Mouse (Mus musculus): ENCODE results near the gene Ndufa4l2. TPM values are rescaled to one million over a fixed set of nuclear protein-coding genes. Genes with fewer than 3 reads are reported as not detected.

Gene Ndufa4l2
- polyA plus RNA-seq, 2 experiments: 2.1 to 5.8 TPM

GRCm38 (mm10) chr10:127526681-127527080 lies 11.9 kb downstream of the Ndufa4l2 start:
- under 1% methylated on average over 26 of the region's 26 CpGs for WGBS (ENCODE audit: insufficient replicate concordance)
- ATAC-seq (ENCODE audit: insufficient read depth) (no peak), DNase-seq (ENCODE audit: low read depth in 3 of 3, low spot score in 3 of 3) (no peak)

GRCm38 (mm10) chr10:127527481-127527880 lies 12.7 kb downstream of the Ndufa4l2 start:
- WGBS (ENCODE audit: insufficient replicate concordance): 7% methylated on average over 17 of the region's 17 CpGs
- H3K36me3 ChIP-seq (replicated peaks; ENCODE audit: control insufficient read depth, insufficient read depth, low read depth): no peaks in the 10 kb centered on the region
- H3K4me3 ChIP-seq (ENCODE audit: insufficient read depth in 1 of 2, low read depth in 2 of 2, low read length in 2 of 2): no peak overlapping the region
- no peak for ATAC-seq (ENCODE audit: insufficient read depth)
- TF ChIP-seq EP300 (IDR thresholded peaks at IDR 0.05; ENCODE audit: low read depth) (no peak), CTCF (IDR thresholded peaks at IDR 0.05; ENCODE audit: low read depth) (no peak)
- DNase-seq (ENCODE audit: low read depth in 3 of 3, low spot score in 3 of 3): no peak
- H3K4me2 ChIP-seq (ENCODE audit: low read depth): no peak overlapping the region
- no peak overlapping the region for H3K27ac ChIP-seq
- no peaks in the 10 kb centered on the region for H3K9me3 ChIP-seq (ENCODE audit: control insufficient read depth, low read length)
- peaks cover 0 to 2% of the 10 kb centered on the region in 2 experiments; a peak in 2 of 4 replicates for H3K4me1 ChIP-seq (replicated peaks; ENCODE audit: control insufficient read depth in 2 of 2, insufficient read depth in 2 of 2, low read length in 1 of 2)
- H3K27me3 ChIP-seq (ENCODE audit: control insufficient read depth, insufficient read depth, low read length): peaks cover 88% of the 10 kb centered on the region
- H3K9ac ChIP-seq (replicated peaks): no peak overlapping the region

More at GRCm38 (mm10) chr10:127526681-127527080, 11.9 kb downstream of the Ndufa4l2 start:
- H3K4me2 ChIP-seq (ENCODE audit: low read depth): peak overlapping the region; percentile 11
- H3K9me3 ChIP-seq (ENCODE audit: control insufficient read depth, low read length): no peaks in the 10 kb centered on the region
- TF ChIP-seq EP300 (IDR thresholded peaks at IDR 0.05; ENCODE audit: low read depth) (no peak), CTCF (IDR thresholded peaks at IDR 0.05; ENCODE audit: low read depth) (peak; percentile 53)
- no peak overlapping the region for H3K9ac ChIP-seq (replicated peaks)
- peaks cover 0 to 3% of the 10 kb centered on the region in 2 experiments; a peak in 2 of 4 replicates for H3K4me1 ChIP-seq (replicated peaks; ENCODE audit: control insufficient read depth in 2 of 2, insufficient read depth in 2 of 2, low read length in 1 of 2)
- H3K4me3 ChIP-seq (ENCODE audit: insufficient read depth in 1 of 2, low read depth in 2 of 2, low read length in 2 of 2): peak overlapping the region in 1 of 2 experiments; percentile 16; a peak in 1 of 4 replicates
- H3K27ac ChIP-seq: no peak overlapping the region
- no peaks in the 10 kb centered on the region for H3K36me3 ChIP-seq (replicated peaks; ENCODE audit: control insufficient read depth, insufficient read depth, low read depth)
- peaks cover 80% of the 10 kb centered on the region for H3K27me3 ChIP-seq (ENCODE audit: control insufficient read depth, insufficient read depth, low read length)

GRCm38 (mm10) chr10:127530945-127531344 lies 16.2 kb downstream of the Ndufa4l2 start:
- WGBS (ENCODE audit: insufficient replicate concordance): 2% methylated on average over 22 of the region's 25 CpGs
- H3K27me3 ChIP-seq (ENCODE audit: control insufficient read depth, insufficient read depth, low read length): peaks cover 100% of the 10 kb centered on the region

GRCm38 (mm10) chr10:127531548-127531947 lies 16.8 kb downstream of the Ndufa4l2 start:
- Histone ChIP-seq H3K4me1 (replicated peaks; ENCODE audit: control insufficient read depth in 2 of 2, insufficient read depth in 2 of 2, low read length in 1 of 2) (no peaks in the 10 kb centered on the region), H3K4me3 (ENCODE audit: insufficient read depth in 1 of 2, low read depth in 2 of 2, low read length in 2 of 2) (no peak overlapping the region), H3K9me3 (ENCODE audit: control insufficient read depth, low read length) (no peaks in the 10 kb centered on the region), H3K4me2 (ENCODE audit: low read depth) (no peak overlapping the region), H3K27ac (no peak overlapping the region), H3K9ac (replicated peaks) (no peak overlapping the region), H3K27me3 (ENCODE audit: control insufficient read depth, insufficient read depth, low read length) (peaks cover 100% of the 10 kb centered on the region), H3K36me3 (replicated peaks; ENCODE audit: control insufficient read depth, insufficient read depth, low read depth) (no peaks in the 10 kb centered on the region)
- DNase-seq (ENCODE audit: low read depth in 3 of 3, low spot score in 3 of 3): no peak
- ATAC-seq (ENCODE audit: insufficient read depth): no peak
- 2% methylated on average over 4 of the region's 4 CpGs for WGBS (ENCODE audit: insufficient replicate concordance)
- TF ChIP-seq CTCF (IDR thresholded peaks at IDR 0.05; ENCODE audit: low read depth) (no peak), EP300 (IDR thresholded peaks at IDR 0.05; ENCODE audit: low read depth) (no peak)

More at GRCm38 (mm10) chr10:127530945-127531344, 16.2 kb downstream of the Ndufa4l2 start:
- DNase-seq (ENCODE audit: low read depth in 3 of 3, low spot score in 3 of 3): no peak
- Histone ChIP-seq H3K27ac (no peak overlapping the region), H3K9ac (replicated peaks) (no peak overlapping the region), H3K4me3 (ENCODE audit: insufficient read depth in 1 of 2, low read depth in 2 of 2, low read length in 2 of 2) (no peak overlapping the region), H3K4me2 (ENCODE audit: low read depth) (no peak overlapping the region), H3K36me3 (replicated peaks; ENCODE audit: control insufficient read depth, insufficient read depth, low read depth) (no peaks in the 10 kb centered on the region), H3K4me1 (replicated peaks; ENCODE audit: control insufficient read depth in 2 of 2, insufficient read depth in 2 of 2, low read length in 1 of 2) (no peaks in the 10 kb centered on the region), H3K9me3 (ENCODE audit: control insufficient read depth, low read length) (no peaks in the 10 kb centered on the region)
- ATAC-seq (ENCODE audit: insufficient read depth): no peak
- TF ChIP-seq EP300 (IDR thresholded peaks at IDR 0.05; ENCODE audit: low read depth) (no peak), CTCF (IDR thresholded peaks at IDR 0.05; ENCODE audit: low read depth) (no peak)

GRCm38 (mm10) chr10:127534036-127534928 lies 19.5 kb downstream of the Ndufa4l2 start, which contains the start of gene Nxph4:
TSS of gene Nxph4 (minus strand) at chr10:127534559.
- WGBS (ENCODE audit: insufficient replicate concordance): under 1% methylated on average over 60 of the region's 78 CpGs
- no peak for DNase-seq (ENCODE audit: low read depth in 3 of 3, low spot score in 3 of 3)
- Histone ChIP-seq H3K27ac (no peak within 1 kb of the TSS), H3K4me2 (ENCODE audit: low read depth) (peak within 1 kb of the TSS; percentile 40), H3K4me1 (replicated peaks; ENCODE audit: control insufficient read depth in 2 of 2, insufficient read depth in 2 of 2, low read length in 1 of 2) (no peaks in the 10 kb centered on the region), H3K36me3 (replicated peaks; ENCODE audit: control insufficient read depth, insufficient read depth, low read depth) (no peaks in the 10 kb centered on the region), H3K4me3 (ENCODE audit: insufficient read depth in 1 of 2, low read depth in 2 of 2, low read length in 2 of 2) (peak within 1 kb of the TSS in 1 of 2 experiments; percentile 36; a peak in 2 of 4 replicates), H3K9ac (replicated peaks) (no peak within 1 kb of the TSS), H3K27me3 (ENCODE audit: control insufficient read depth, insufficient read depth, low read length) (peaks cover 76% of the 10 kb centered on the region), H3K9me3 (ENCODE audit: control insufficient read depth, low read length) (no peaks in the 10 kb centered on the region)
- no peak for TF ChIP-seq CTCF (IDR thresholded peaks at IDR 0.05; ENCODE audit: low read depth)
- TF ChIP-seq EP300 (IDR thresholded peaks at IDR 0.05; ENCODE audit: low read depth): no peak
- peak; percentile 22; the same call in 1 of the 2 replicates for ATAC-seq (ENCODE audit: insufficient read depth)
